Mouse (Mus musculus) C2C12 (cell line): ENCODE measurements at regions not wholly inside any gene's neighbourhood (a gene's known extent, or its start where the extent isn't known, plus 50 kb on each side); places are given as distances from the start of the nearest gene placed in this dataset.
A peak's percentile ranks its signal among the peaks of the same experiment; 100 is the strongest.
"Not testable (repeated sequence)": the region's sequence is repeated elsewhere in the genome, so short reads cannot be mapped to it uniquely, and the experiment has no call there.

ENCODE experiments used
- H3K27me3 ChIP-seq: one replicate; pipeline ENCODE4 v1.6.1; 2011; ENCODE audit not compliant: control insufficient read depth, insufficient read depth, insufficient read length
- H3K36me3 ChIP-seq: one replicate; pipeline ENCODE4 v1.6.1; 2011; ENCODE audit not compliant: control insufficient read depth, insufficient read depth
- H3K4me3 ChIP-seq: one replicate; pipeline ENCODE4 v1.5.1; 2011; ENCODE audit warnings: mild to moderate bottlenecking, control low read depth; ENCODE audit not compliant: poor library complexity, insufficient read depth, severe bottlenecking
- H3K79me2 ChIP-seq: one replicate; pipeline ENCODE4 v1.6.1; 2011; ENCODE audit not compliant: control insufficient read depth, insufficient read depth
- H3K79me3 ChIP-seq: one replicate; pipeline ENCODE4 v1.6.1; 2011; ENCODE audit warnings: low read depth, control low read depth
- H3ac ChIP-seq: one replicate; pipeline ENCODE3; 2011; ENCODE audit warnings: low read depth; ENCODE audit not compliant: control insufficient read depth, insufficient read length
- CEBPB ChIP-seq: IDR thresholded peaks from one replicate; pipeline ENCODE4 v1.6.1; 2011; ENCODE audit warnings: low read depth, mild to moderate bottlenecking, control low read depth, moderate library complexity
- CTCF ChIP-seq: IDR thresholded peaks from one replicate; pipeline ENCODE4 v1.5.1; 2011; ENCODE audit not compliant: control insufficient read depth, insufficient read depth, insufficient read length
- FOSL1 ChIP-seq: IDR thresholded peaks from one replicate; pipeline ENCODE4 v1.8.0; 2011; ENCODE audit warnings: mild to moderate bottlenecking, low read length; ENCODE audit not compliant: poor library complexity, insufficient read depth, severe bottlenecking
- MAX ChIP-seq: IDR thresholded peaks from one replicate; pipeline ENCODE4 v1.6.1; 2011; ENCODE audit warnings: mild to moderate bottlenecking, control low read depth
- MYOD1 ChIP-seq: IDR thresholded peaks from one replicate; pipeline ENCODE4 v1.6.1; 2011; ENCODE audit warnings: low read depth; ENCODE audit not compliant: control insufficient read depth, insufficient read length
- MYOG ChIP-seq: IDR thresholded peaks from one replicate; pipeline ENCODE4 v1.6.1; 2011; ENCODE audit not compliant: control insufficient read depth, insufficient read length; ENCODE audit errors: extremely low read depth
- USF1 ChIP-seq: IDR thresholded peaks from one replicate; pipeline ENCODE4 v1.6.1; 2011; ENCODE audit warnings: low read depth, mild to moderate bottlenecking, control low read depth, moderate library complexity

GRCm38 (mm10) chr16:76477474-76477873, 103.8 kb upstream of the Nrip1 start:
- no peak overlapping the region for H3K4me3 ChIP-seq
- H3K79me3 ChIP-seq = no peaks in the 10 kb centered on the region
- no peaks in the 10 kb centered on the region for H3K79me2 ChIP-seq
- H3K36me3 ChIP-seq = no peaks in the 10 kb centered on the region
- H3K27me3 ChIP-seq = no peaks in the 10 kb centered on the region
- no peak overlapping the region for H3ac ChIP-seq
- TF ChIP-seq MYOG (no peak), MYOD1 (no peak), MAX (no peak), CTCF (no peak), USF1 (no peak), CEBPB (no peak), FOSL1 (no peak)

GRCm38 (mm10) chr16:76474481-76474880, 100.9 kb upstream of the Nrip1 start:
- Histone ChIP-seq H3ac (no peak overlapping the region), H3K79me2 (no peaks in the 10 kb centered on the region), H3K27me3 (no peaks in the 10 kb centered on the region), H3K79me3 (no peaks in the 10 kb centered on the region), H3K36me3 (no peaks in the 10 kb centered on the region), H3K4me3 (no peak overlapping the region)
- TF ChIP-seq MYOD1 = no peak
- no peak for TF ChIP-seq CTCF
- TF ChIP-seq MAX = no peak
- TF ChIP-seq CEBPB = no peak
- no peak for TF ChIP-seq USF1
- no peak for TF ChIP-seq MYOG
- no peak for TF ChIP-seq FOSL1

- no peaks in the 10 kb centered on the region for H3K79me3 ChIP-seq
- no peak overlapping the region for H3ac ChIP-seq
- H3K4me3 ChIP-seq = no peak overlapping the region
- no peaks in the 10 kb centered on the region for H3K79me2 ChIP-seq
- H3K36me3 ChIP-seq = no peaks in the 10 kb centered on the region
- TF ChIP-seq CEBPB (no peak), FOSL1 (peak; percentile 18), MYOD1 (no peak), USF1 (no peak), MYOG (no peak), CTCF (no peak), MAX (peak; percentile 29)
- no peaks in the 10 kb centered on the region for H3K27me3 ChIP-seq
Observed at GRCm38 (mm10) chr16:76472386-76472785, 98.8 kb upstream of the Nrip1 start.

GRCm38 (mm10) chr16:76471081-76471480, 97.5 kb upstream of the Nrip1 start:
- no peaks in the 10 kb centered on the region for H3K27me3 ChIP-seq
- no peak for TF ChIP-seq MYOG
- peak; percentile 84 for TF ChIP-seq FOSL1
- peak; percentile 75 for TF ChIP-seq CEBPB
- TF ChIP-seq MAX = no peak
- no peaks in the 10 kb centered on the region for H3K36me3 ChIP-seq
- no peaks in the 10 kb centered on the region for H3K79me3 ChIP-seq
- H3K79me2 ChIP-seq = no peaks in the 10 kb centered on the region
- H3K4me3 ChIP-seq = no peak overlapping the region
- H3ac ChIP-seq = no peak overlapping the region

- H3ac ChIP-seq = no peak overlapping the region
- TF ChIP-seq CTCF (no peak), CEBPB (no peak), MYOD1 (no peak), FOSL1 (no peak), MYOG (no peak), MAX (no peak), USF1 (no peak)
- no peak overlapping the region for H3K4me3 ChIP-seq
- H3K79me2 ChIP-seq = no peaks in the 10 kb centered on the region
- no peaks in the 10 kb centered on the region for H3K27me3 ChIP-seq
- no peaks in the 10 kb centered on the region for H3K36me3 ChIP-seq
- H3K79me3 ChIP-seq = no peaks in the 10 kb centered on the region
Observed at GRCm38 (mm10) chr16:76459521-76459920, 85.9 kb upstream of the Nrip1 start.

- not testable (repeated sequence) for H3K79me2 ChIP-seq, H3K36me3 ChIP-seq, H3K27me3 ChIP-seq, H3K79me3 ChIP-seq, H3K4me3 ChIP-seq, H3ac ChIP-seq
Observed at GRCm38 (mm10) chr16:76456300-76456599, 82.6 kb upstream of the Nrip1 start.
